Mouse (Mus musculus): Measurements from ENCODE around the gene Acpp.

DNA sequence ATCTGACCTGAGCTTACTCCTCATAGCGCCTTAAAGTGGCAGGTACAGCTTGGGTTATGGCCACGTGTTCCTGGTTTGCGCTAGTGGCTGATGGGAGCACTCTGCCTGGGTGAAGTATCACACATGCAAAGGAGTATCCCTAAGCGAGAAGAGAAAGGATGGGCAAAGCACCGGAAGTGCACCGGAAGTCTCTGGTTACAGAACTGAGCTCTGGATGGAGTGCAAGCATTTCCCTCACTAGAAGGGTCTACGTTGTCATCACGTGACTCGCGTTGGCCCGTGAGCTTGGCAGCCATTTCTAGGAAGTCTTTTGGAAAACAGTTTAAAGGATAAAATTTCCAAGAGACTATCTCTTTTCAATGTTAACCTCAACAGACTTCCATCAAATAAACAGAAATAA, 21.2 kb downstream of the Acpp start:
- TF ChIP-seq EP300 (IDR thresholded peaks at IDR 0.05) (no peak), CTCF (IDR thresholded peaks at IDR 0.05) (no peak)
